Mouse (Mus musculus) liver, embryonic 14.5 days (tissue): ENCODE data around the gene Il12a. TPM values are rescaled to one million over a fixed set of nuclear protein-coding genes. Genes with fewer than 3 reads are reported as not detected.

Experiments
- ATAC-seq: fragments of 200-750 bp; cut with Nextera tagmentation; 2 replicates; pipeline ENCODE4 v1.8.0; 2017; ENCODE audit warnings: moderate number of reproducible peaks, mild to moderate bottlenecking, moderate library complexity; ENCODE audit not compliant: insufficient read depth
- DNase-seq, 3 experiments: peaks; one replicate each; pipeline ENCODE4 v3.0.0-alpha.2; 2012 to 2013; ENCODE audit warnings: low read depth in 3 of 3, low spot score in 3 of 3
- H3K27ac ChIP-seq: fragments of 300-500 bp; sonication (generic); 2 replicates; pipeline ENCODE4 v1.5.1; 2014; ENCODE audit warnings: moderate library complexity, mild to moderate bottlenecking, control low read depth, inconsistent platforms
- H3K27me3 ChIP-seq: fragments of 300-500 bp; sonication (generic); 2 replicates; pipeline ENCODE4 v1.6.1; 2014; ENCODE audit warnings: mild to moderate bottlenecking, low read length, moderate library complexity; ENCODE audit not compliant: control insufficient read depth, insufficient read depth
- H3K36me3 ChIP-seq: fragments of 300-500 bp; sonication (generic); replicated peaks from 2 replicates; pipeline ENCODE4 v1.6.1; 2014; ENCODE audit warnings: low read depth; ENCODE audit not compliant: control insufficient read depth, insufficient read depth
- H3K4me1 ChIP-seq, 2 experiments: fragments of 200-500 bp in 1 of 2; fragments of 300-500 bp in 1 of 2; sonication (generic) in 1 of 2; replicated peaks; 2 replicates each; pipeline ENCODE4 v1.6.1; 2012 to 2014; ENCODE audit warnings: antibody characterized with exemption in 1 of 2, inconsistent platforms in 1 of 2, low read length in 1 of 2; ENCODE audit not compliant: control insufficient read depth in 2 of 2, insufficient read depth in 2 of 2
- H3K4me2 ChIP-seq: fragments of 300-500 bp; sonication (generic); 2 replicates; pipeline ENCODE4 v1.6.1; 2014; ENCODE audit warnings: low read depth, mild to moderate bottlenecking, control low read depth, moderate library complexity
- H3K4me3 ChIP-seq, 2 experiments: fragments of 200-500 bp in 1 of 2; fragments of 300-500 bp in 1 of 2; sonication (generic) in 1 of 2; 2 replicates each; pipeline ENCODE4 v1.5.1; 2012 to 2014; ENCODE audit warnings: low read depth in 2 of 2, low read length in 2 of 2, mild to moderate bottlenecking in 2 of 2, control low read depth in 1 of 2, inconsistent platforms in 1 of 2, moderate library complexity in 1 of 2; ENCODE audit not compliant: insufficient read depth in 1 of 2
- H3K9ac ChIP-seq: fragments of 300-500 bp; sonication (generic); replicated peaks from 2 replicates; pipeline ENCODE4 v1.6.1; 2014; ENCODE audit warnings: mild to moderate bottlenecking, control low read depth, moderate library complexity
- H3K9me3 ChIP-seq: fragments of 300-500 bp; sonication (generic); 2 replicates; pipeline ENCODE4 v1.6.1; 2016; ENCODE audit warnings: low read length, mixed read lengths; ENCODE audit not compliant: control insufficient read depth
- CTCF ChIP-seq: IDR thresholded peaks from 2 replicates; pipeline ENCODE4 v1.5.1; 2016; ENCODE audit warnings: antibody characterized with exemption, low read depth, control low read depth
- EP300 ChIP-seq: IDR thresholded peaks from 2 replicates; pipeline ENCODE4 v1.6.1; 2016; ENCODE audit warnings: antibody characterized with exemption, low read depth
- WGBS: fragments of 180-500 bp; shearing (Covaris S2); extraction: QIAGEN DNeasy Blood & Tissue Kit; methylation state at CpG from one replicate; pipeline ENCODE4 v1.1.7; 2014; ENCODE audit not compliant: insufficient replicate concordance; 5-methylcytosine and 5-hydroxymethylcytosine counted together
- polyA plus RNA-seq, 2 experiments: library from polyadenylated mRNA; depleted of rRNA in 1 of 2; stranded (reverse) in 1 of 2; unstranded in 1 of 2; fragments of >200 nt; fragmentation: Nextera tagmentation in 1 of 2; extraction: Ambion mirVana in 1 of 2; gene quantifications; 2 replicates each; pipeline versions ENCODE4 v1.2.1 to v1.2.3; 2012 to 2014

Il12a gene
- polyA plus RNA-seq (2012; rRNA removed), result 1.9 and 2.3 TPM in 2 replicates
- polyA plus RNA-seq (2014; fragmentation: Nextera tagmentation; extraction: Ambion mirVana), result 1.8 and 1.9 TPM in 2 replicates

GRCm38 (mm10) chr3:68690344-68690743 is at the start of gene Il12a:
Gene Il12a, plus strand, starts transcription at chr3:68690644.
- no peak within 1 kb of the TSS for H3K27ac ChIP-seq
- 53% methylated on average over 4 of the region's 4 CpGs for WGBS
- no peak within 1 kb of the TSS for H3K9ac ChIP-seq
- DNase-seq (no peak), ATAC-seq (no peak)
- H3K36me3 ChIP-seq, result no peaks in the 10 kb centered on the region
- TF ChIP-seq EP300 (no peak), CTCF (no peak)
- no peaks in the 10 kb centered on the region for H3K9me3 ChIP-seq
- H3K4me1 ChIP-seq, result peaks cover 0 to 4% of the 10 kb centered on the region in 2 experiments; a peak in 1 of 4 replicates
- H3K4me3 ChIP-seq, result peak within 1 kb of the TSS; percentile 3 to 45; a peak in 3 of 4 replicates
- H3K4me2 ChIP-seq, result peak within 1 kb of the TSS; percentile 41
- no peaks in the 10 kb centered on the region for H3K27me3 ChIP-seq

GRCm38 (mm10) chr3:68642935-68643334 is 47.5 kb upstream of the Il12a start:
- no peak overlapping the region for H3K27ac ChIP-seq
- no peaks in the 10 kb centered on the region for H3K36me3 ChIP-seq
- no peak for DNase-seq
- TF ChIP-seq CTCF (no peak), EP300 (no peak)
- H3K4me2 ChIP-seq, result no peak overlapping the region
- WGBS, result 49% methylated on average over 7 of the region's 7 CpGs
- no peak for ATAC-seq
- H3K4me1 ChIP-seq, result no peaks in the 10 kb centered on the region
- H3K9me3 ChIP-seq, result no peaks in the 10 kb centered on the region
- H3K27me3 ChIP-seq, result no peaks in the 10 kb centered on the region
- H3K4me3 ChIP-seq, result no peak overlapping the region
- no peak overlapping the region for H3K9ac ChIP-seq

GRCm38 (mm10) chr3:68646387-68647130 is 43.9 kb upstream of the Il12a start:
- H3K9ac ChIP-seq, result no peak overlapping the region
- H3K4me1 ChIP-seq, result no peaks in the 10 kb centered on the region
- H3K36me3 ChIP-seq, result no peaks in the 10 kb centered on the region
- TF ChIP-seq CTCF (0 out of 2 replicates have a peak, but pooled peaks have one; percentile 28), EP300 (no peak)
- no peak overlapping the region for H3K4me2 ChIP-seq
- no peak overlapping the region for H3K27ac ChIP-seq
- no peaks in the 10 kb centered on the region for H3K9me3 ChIP-seq
- 46% methylated on average over 6 of the region's 6 CpGs for WGBS
- no peak for DNase-seq
- H3K4me3 ChIP-seq, result no peak overlapping the region
- H3K27me3 ChIP-seq, result no peaks in the 10 kb centered on the region
- no peak for ATAC-seq

- H3K4me2 ChIP-seq, result no peak overlapping the region
- H3K4me3 ChIP-seq, result no peak overlapping the region
- no peaks in the 10 kb centered on the region for H3K27me3 ChIP-seq
- WGBS, result 66% methylated on average over 3 of the region's 3 CpGs
- no peak for DNase-seq
- H3K36me3 ChIP-seq, result no peaks in the 10 kb centered on the region
- no peak for ATAC-seq
- H3K27ac ChIP-seq, result no peak overlapping the region
- TF ChIP-seq CTCF (no peak), EP300 (no peak)
- no peaks in the 10 kb centered on the region for H3K4me1 ChIP-seq
- H3K9ac ChIP-seq, result no peak overlapping the region
- H3K9me3 ChIP-seq, result no peaks in the 10 kb centered on the region
These were observed 43.2 kb upstream of the Il12a start for GRCm38 (mm10) chr3:68647282-68647681.

GRCm38 (mm10) chr3:68650251-68650650 is 40.2 kb upstream of the Il12a start:
- no peak for ATAC-seq
- 65% methylated on average over 3 of the region's 3 CpGs for WGBS

More at GRCm38 (mm10) chr3:68650251-68650650, 40.2 kb upstream of the Il12a start:
- no peaks in the 10 kb centered on the region for H3K4me1 ChIP-seq
- DNase-seq, result no peak
- no peaks in the 10 kb centered on the region for H3K27me3 ChIP-seq
- no peaks in the 10 kb centered on the region for H3K9me3 ChIP-seq
- H3K9ac ChIP-seq, result no peak overlapping the region
- no peak overlapping the region for H3K27ac ChIP-seq
- H3K4me3 ChIP-seq, result no peak overlapping the region
- TF ChIP-seq EP300 (no peak), CTCF (no peak)
- no peaks in the 10 kb centered on the region for H3K36me3 ChIP-seq
- no peak overlapping the region for H3K4me2 ChIP-seq
